In genomic region chr13:9021556-9021955, GRCm38 (mm10) we compare ENCODE assay signal across 23 mouse cellular contexts. TPM values are rescaled to one million over a fixed set of nuclear protein-coding genes. Genes with fewer than 3 reads are reported as not detected.
DNase-seq lines count a peak whose midpoint lies in the region; ATAC-seq and TF ChIP-seq lines count a peak whose summit lies in the region.
"Had no signal": no experiment of that assay in that cellular context is flagged by ENCODE, and none has a peak within 500 bp of the region (broad histone marks: within the 10 kb centered on the region; RNA-seq: fewer than 3 reads in every experiment).

No protein-coding gene starts in this region.

- H3K4me2 ChIP-seq in liver, embryonic 14.5 days (ENCODE audit: low read depth), result no peak overlapping the region
- H3K4me2 ChIP-seq in stomach, postnatal 0 days (replicated peaks; ENCODE audit: low read depth), result no peak overlapping the region
- H3K4me2 ChIP-seq: embryonic facial prominence, embryonic 15.5 days; heart, embryonic 13.5 days; hindbrain, embryonic 15.5 days had no signal

- ATAC-seq in liver, embryonic 14.5 days (ENCODE audit: insufficient read depth), result no peak
- no peak for ATAC-seq in stomach, postnatal 0 days (ENCODE audit: low FRiP score, low TSS enrichment)
- ATAC-seq: CD4-positive, CD25-positive, alpha-beta regulatory T cell, adult 4 months; forebrain, embryonic 14.5 days had no signal

- no peaks in the 10 kb centered on the region for H3K9me3 ChIP-seq in liver, embryonic 14.5 days (ENCODE audit: control insufficient read depth, low read length)
- H3K9me3 ChIP-seq in stomach, postnatal 0 days (ENCODE audit: control insufficient read depth, low read length), result no peaks in the 10 kb centered on the region
- H3K9me3 ChIP-seq: embryonic facial prominence, embryonic 15.5 days; forebrain, embryonic 10.5 days; G1E; hindbrain, embryonic 15.5 days had no signal

- no peaks in the 10 kb centered on the region for H3K27me3 ChIP-seq in liver, embryonic 14.5 days (ENCODE audit: control insufficient read depth, insufficient read depth, low read length)
- no peaks in the 10 kb centered on the region for H3K27me3 ChIP-seq in stomach, postnatal 0 days (ENCODE audit: control insufficient read depth, insufficient read depth, low read length)
- H3K27me3 ChIP-seq: embryonic facial prominence, embryonic 15.5 days; heart, embryonic 13.5 days; hindbrain, embryonic 15.5 days had no signal

- no peak for TF ChIP-seq EP300 in liver, embryonic 14.5 days (IDR thresholded peaks at IDR 0.05; ENCODE audit: low read depth)
- TF ChIP-seq EP300 in stomach, postnatal 0 days (optimal IDR thresholded peaks at IDR 0.05), result no peak

- DNase-seq in adrenal gland, adult (ENCODE audit: inconsistent age in 2 of 2, low spot score in 1 of 2), result peak; percentile 80 to 89
- DNase-seq in adrenal gland, postnatal 4 days (ENCODE audit: low spot score in 2 of 2), result no peak
- no peak for DNase-seq in liver, embryonic 14.5 days (ENCODE audit: low read depth in 3 of 3, low spot score in 3 of 3)
- no peak for DNase-seq in liver
- peak; percentile 66 for DNase-seq in adrenal gland, postnatal 14 days
- peak; percentile 22 for DNase-seq in stomach, postnatal 0 days (ENCODE audit: low spot score)
- no peak for DNase-seq in embryo, embryonic 10.5 days (ENCODE audit: low spot score)
- no peak for DNase-seq in cerebellum, postnatal 14 days
- DNase-seq: B cell, adult 2 months; cerebellum, adult 11 months; cerebellum, adult 8-10 months; cerebellum, postnatal 25 days; gastrocnemius, postnatal 36 days; heart, adult 11 months; heart, postnatal 36 days had no signal

- H3K36me3 ChIP-seq in liver, embryonic 14.5 days (replicated peaks; ENCODE audit: control insufficient read depth, insufficient read depth, low read depth), result no peaks in the 10 kb centered on the region
- H3K36me3 ChIP-seq in stomach, postnatal 0 days (ENCODE audit: control insufficient read depth, insufficient read depth, low read length), result no peaks in the 10 kb centered on the region
- H3K36me3 ChIP-seq: embryonic facial prominence, embryonic 15.5 days; forebrain, embryonic 10.5 days; G1E; heart, embryonic 13.5 days; hindbrain, embryonic 15.5 days had no signal

- no peak overlapping the region for H3K9ac ChIP-seq in liver, embryonic 14.5 days (replicated peaks)
- H3K9ac ChIP-seq in stomach, postnatal 0 days (ENCODE audit: low read length), result no peak overlapping the region
- H3K9ac ChIP-seq: embryonic facial prominence, embryonic 15.5 days; heart, embryonic 13.5 days; hindbrain, embryonic 15.5 days had no signal

- no peak overlapping the region for H3K4me3 ChIP-seq in liver, embryonic 14.5 days (ENCODE audit: insufficient read depth in 1 of 2, low read depth in 2 of 2, low read length in 2 of 2)
- no peak overlapping the region for H3K4me3 ChIP-seq in stomach, postnatal 0 days (ENCODE audit: low read depth, low read length)
- H3K4me3 ChIP-seq: embryonic facial prominence, embryonic 15.5 days; erythroblast, embryonic 14.5 days; forebrain, embryonic 10.5 days; heart, embryonic 13.5 days; hindbrain, embryonic 15.5 days had no signal

- H3K4me1 ChIP-seq in liver, embryonic 14.5 days (replicated peaks; ENCODE audit: control insufficient read depth in 2 of 2, insufficient read depth in 2 of 2, low read length in 1 of 2), result peaks cover 42 to 43% of the 10 kb centered on the region in 2 experiments
- H3K4me1 ChIP-seq in stomach, postnatal 0 days (replicated peaks; ENCODE audit: control insufficient read depth, insufficient read depth), result no peaks in the 10 kb centered on the region
- H3K4me1 ChIP-seq: embryonic facial prominence, embryonic 15.5 days; hindbrain, embryonic 15.5 days had no signal

- TF ChIP-seq CTCF in liver, embryonic 14.5 days (IDR thresholded peaks at IDR 0.05; ENCODE audit: low read depth), result no peak
- no peak for TF ChIP-seq CTCF in stomach, postnatal 0 days (IDR thresholded peaks at IDR 0.05; ENCODE audit: low read depth)

- H3K27ac ChIP-seq in liver, embryonic 14.5 days, result peak overlapping the region; percentile 31
- H3K27ac ChIP-seq in stomach, postnatal 0 days (replicated peaks), result peak overlapping the region; percentile 18; the same call in 1 of the 2 replicates
- H3K27ac ChIP-seq: embryonic facial prominence, embryonic 15.5 days; forebrain, embryonic 10.5 days; heart, embryonic 13.5 days; hindbrain, embryonic 15.5 days had no signal

- WGBS in liver, embryonic 14.5 days (ENCODE audit: insufficient replicate concordance), result 81% methylated on average over 7 of the region's 7 CpGs
- 80% methylated on average over 7 of the region's 7 CpGs for WGBS in stomach, postnatal 0 days

RNA-seq across cellular contexts. Expression of gene Gtpbp4, which starts 25.7 kb away (rescaled TPM):
- total RNA-seq in adrenal gland, postnatal 4 days (2021), result 10 to 100 TPM; 55.4 to 63.4 TPM
- polyA plus RNA-seq in liver, embryonic 14.5 days (2012; rRNA removed), result 7.2 and 14.8 TPM in 2 replicates
- polyA plus RNA-seq in liver, embryonic 14.5 days (2014; fragmentation: Nextera tagmentation; extraction: Ambion mirVana), result 37.1 and 41.9 TPM in 2 replicates
- total RNA-seq in adrenal gland, postnatal 14 days (2021), result 59.5 and 65.7 TPM in 2 replicates
- 43.5 and 50.0 TPM in 2 replicates for polyA plus RNA-seq in stomach, postnatal 0 days (2015; fragmentation: Nextera tagmentation; extraction: Ambion mirVana)

Comparison
In these comparisons a context has a peak if more than half of its experiments do, and no peak if none do; other contexts are left out.
1. DNase-seq: peak in adrenal gland, adult (2 of 2), adrenal gland, postnatal 14 days (single experiment) and stomach, postnatal 0 days (single experiment); none in adrenal gland, postnatal 4 days (0 of 2), liver, embryonic 14.5 days (0 of 3), liver (single experiment), embryo, embryonic 10.5 days (single experiment) and cerebellum, postnatal 14 days (0 of 2).